Comparison of ENCODE assay signal across 8 mouse cellular contexts in genomic region chr5:4103626-4104340, GRCm38 (mm10). TPM values are rescaled to one million over a fixed set of nuclear protein-coding genes. Genes with fewer than 3 reads are reported as not detected.
DNase-seq lines count a peak whose midpoint lies in the region; ATAC-seq and TF ChIP-seq lines count a peak whose summit lies in the region.

No protein-coding gene starts in this region.

- H3K27me3 ChIP-seq in cerebellum, adult 2 months (ENCODE audit: control insufficient read depth, insufficient read depth, low read length), result no peaks in the 10 kb centered on the region
- H3K27me3 ChIP-seq in lung, embryonic 15.5 days, result no peaks in the 10 kb centered on the region
- no peaks in the 10 kb centered on the region for H3K27me3 ChIP-seq in embryonic facial prominence, embryonic 15.5 days
- no peaks in the 10 kb centered on the region for H3K27me3 ChIP-seq in limb, embryonic 10.5 days (ENCODE audit: low read depth, poor library complexity, severe bottlenecking)
- no peaks in the 10 kb centered on the region for H3K27me3 ChIP-seq in myocyte (ENCODE audit: control insufficient read depth, insufficient read depth, insufficient read length)

- H3ac ChIP-seq in myocyte (ENCODE audit: control insufficient read depth, insufficient read length), result peak overlapping the region; percentile 77

- DNase-seq in cerebellum, adult 2 months, result no peak
- DNase-seq in cerebellum, adult 18-20 months, result no peak
- no peak for DNase-seq in lung, postnatal 4 days
- no peak for DNase-seq in limb, embryonic 10.5 days (ENCODE audit: low spot score)
- no peak for DNase-seq in cerebellum, adult 8-10 months

- 2% methylated on average over 41 of the region's 41 CpGs for WGBS in cerebellum, adult 2 months
- 1% methylated on average over 41 of the region's 41 CpGs for WGBS in lung, embryonic 15.5 days
- under 1% methylated on average over 41 of the region's 41 CpGs for WGBS in embryonic facial prominence, embryonic 15.5 days
- 2% methylated on average over 41 of the region's 41 CpGs for WGBS in limb, embryonic 10.5 days

- H3K4me3 ChIP-seq in cerebellum, adult 2 months (replicated peaks; ENCODE audit: insufficient read depth, low read depth, low read length), result peak overlapping the region; percentile 86
- peak overlapping the region; percentile 92 for H3K4me3 ChIP-seq in lung, embryonic 15.5 days
- H3K4me3 ChIP-seq in embryonic facial prominence, embryonic 15.5 days (replicated peaks), result peak overlapping the region; percentile 84
- peak overlapping the region; percentile 97 for H3K4me3 ChIP-seq in limb, embryonic 10.5 days
- peak overlapping the region; percentile 92 for H3K4me3 ChIP-seq in myocyte

- H3K36me3 ChIP-seq in lung, embryonic 15.5 days, result peaks cover 35% of the 10 kb centered on the region
- peaks cover 27% of the 10 kb centered on the region for H3K36me3 ChIP-seq in embryonic facial prominence, embryonic 15.5 days
- H3K36me3 ChIP-seq in limb, embryonic 10.5 days, result peaks cover 42% of the 10 kb centered on the region
- H3K36me3 ChIP-seq in myocyte (ENCODE audit: control insufficient read depth, insufficient read depth), result peaks cover 35% of the 10 kb centered on the region

- ATAC-seq in lung, embryonic 15.5 days (ENCODE audit: borderline replicate concordance, extremely low read depth, low FRiP score, low TSS enrichment), result peak; percentile 32
- ATAC-seq in embryonic facial prominence, embryonic 15.5 days (ENCODE audit: insufficient number of reproducible peaks, low FRiP score, low TSS enrichment, low read depth), result peak; percentile 40; the same call in 1 of the 2 replicates

- H3K9ac ChIP-seq in lung, embryonic 15.5 days, result peak overlapping the region; percentile 78
- peak overlapping the region; percentile 81 for H3K9ac ChIP-seq in embryonic facial prominence, embryonic 15.5 days

- no peak for TF ChIP-seq POLR2A in cerebellum, adult 2 months (IDR thresholded peaks at IDR 0.05; ENCODE audit: borderline replicate concordance, insufficient read depth, low read length)
- no peak for TF ChIP-seq POLR2A in myocyte (IDR thresholded peaks at IDR 0.05; ENCODE audit: insufficient read length, low read depth)

- H3K27ac ChIP-seq in cerebellum, adult 2 months (ENCODE audit: insufficient read depth, low read length), result peak overlapping the region; percentile 95
- peak overlapping the region; percentile 93 for H3K27ac ChIP-seq in lung, embryonic 15.5 days
- peak overlapping the region; percentile 97 for H3K27ac ChIP-seq in embryonic facial prominence, embryonic 15.5 days (replicated peaks)
- peak overlapping the region; percentile 96 for H3K27ac ChIP-seq in limb, embryonic 10.5 days

- no peaks in the 10 kb centered on the region for H3K9me3 ChIP-seq in lung, embryonic 15.5 days
- no peaks in the 10 kb centered on the region for H3K9me3 ChIP-seq in embryonic facial prominence, embryonic 15.5 days (replicated peaks)
- no peaks in the 10 kb centered on the region for H3K9me3 ChIP-seq in limb, embryonic 10.5 days (replicated peaks)

- peak overlapping the region; percentile 82 for H3K4me2 ChIP-seq in lung, embryonic 15.5 days
- H3K4me2 ChIP-seq in embryonic facial prominence, embryonic 15.5 days (replicated peaks), result peak overlapping the region; percentile 74
- H3K4me2 ChIP-seq in myocyte (ENCODE audit: low read depth), result peak overlapping the region; percentile 61

- no peaks in the 10 kb centered on the region for H3K4me1 ChIP-seq in cerebellum, adult 2 months (ENCODE audit: control insufficient read depth, insufficient read depth, low read length)
- peaks cover 16% of the 10 kb centered on the region; the same call in 1 of the 2 replicates for H3K4me1 ChIP-seq in lung, embryonic 15.5 days
- peaks cover 10% of the 10 kb centered on the region; the same call in 1 of the 2 replicates for H3K4me1 ChIP-seq in embryonic facial prominence, embryonic 15.5 days
- 0 out of 2 replicates have a peak, but pooled peaks cover 3% of the 10 kb centered on the region for H3K4me1 ChIP-seq in limb, embryonic 10.5 days

- H3K79me2 ChIP-seq in myocyte (ENCODE audit: control insufficient read depth, insufficient read depth), result peaks cover 48% of the 10 kb centered on the region

- no peak for TF ChIP-seq CTCF in cerebellum, adult 2 months (IDR thresholded peaks at IDR 0.05; ENCODE audit: borderline replicate concordance, insufficient read depth, low read depth, low read length)

TF ChIP-seq in myocyte, 11 proteins besides CTCF, POLR2A, EP300 and RAD21:
- TF ChIP-seq TCF3 (IDR thresholded peaks at IDR 0.05; ENCODE audit: insufficient read length, low read depth) (no peak), CEBPB (IDR thresholded peaks at IDR 0.05; ENCODE audit: insufficient read depth, poor library complexity, severe bottlenecking) (no peak), REST (IDR thresholded peaks at IDR 0.05; ENCODE audit: insufficient read depth, insufficient read length) (no peak), USF1 (IDR thresholded peaks at IDR 0.05; ENCODE audit: low read depth) (no peak), POLR2AphosphoS2 (IDR thresholded peaks at IDR 0.05; ENCODE audit: insufficient read length, low read depth) (no peak), MAX (IDR thresholded peaks at IDR 0.05; ENCODE audit: low read depth) (no peak), TCF12 (IDR thresholded peaks at IDR 0.05; ENCODE audit: insufficient read depth, poor library complexity, severe bottlenecking) (no peak), SRF (IDR thresholded peaks at IDR 0.05; ENCODE audit: control insufficient read depth, insufficient read length, low read depth) (no peak), MYOG (IDR thresholded peaks at IDR 0.05; ENCODE audit: control insufficient read depth in 1 of 3, insufficient read depth in 1 of 3, insufficient read length in 2 of 3, low read depth in 2 of 3) (peak in 2 of 3 experiments; percentile 1 to 3), MYOD1 (IDR thresholded peaks at IDR 0.05; ENCODE audit: control insufficient read depth in 1 of 3, insufficient read length in 2 of 3, low read depth in 2 of 3) (peak in 1 of 3 experiments; percentile 20), E2F4 (IDR thresholded peaks at IDR 0.05; ENCODE audit: insufficient read depth) (no peak)

RNA-seq across cellular contexts. Expression of gene Cyp51, which starts 0.8 kb away (rescaled TPM):
- polyA plus RNA-seq in cerebellum, adult 2 months (2012; rRNA removed), result 54.0 and 57.1 TPM in 2 replicates
- polyA plus RNA-seq in lung, embryonic 15.5 days (2015; fragmentation: Nextera tagmentation; extraction: Ambion mirVana), result 46.1 and 47.5 TPM in 2 replicates
- 57.4 and 57.5 TPM in 2 replicates for polyA plus RNA-seq in embryonic facial prominence, embryonic 15.5 days (2015; fragmentation: Nextera tagmentation; extraction: Ambion mirVana)
- 93.3 and 103 TPM in 2 replicates for polyA plus RNA-seq in limb, embryonic 10.5 days (2016; fragmentation: Nextera tagmentation; extraction: Ambion mirVana)
- 108 TPM for polyA plus RNA-seq in myocyte (2012; fragmentation: generic; extraction: Trizol)
